ENCODE assay signal across 10 mouse cellular contexts in genomic region chr3:93547749-93548540, GRCm38 (mm10). TPM values are rescaled to one million over a fixed set of nuclear protein-coding genes. Genes with fewer than 3 reads are reported as not detected.
DNase-seq lines count a peak whose midpoint lies in the region; ATAC-seq and TF ChIP-seq lines count a peak whose summit lies in the region.
"Had no signal": no experiment of that assay in that cellular context is flagged by ENCODE, and none has a peak within 500 bp of the region (broad histone marks: within the 10 kb centered on the region; RNA-seq: fewer than 3 reads in every experiment).

No protein-coding gene starts in this region.

- no peak for TF ChIP-seq CTCF in testis, adult 2 months (IDR thresholded peaks at IDR 0.05; ENCODE audit: control insufficient read depth, insufficient read depth, insufficient replicate concordance, low read depth, low read length)

- no peak overlapping the region for H3K9ac ChIP-seq in kidney, embryonic 14.5 days (ENCODE audit: low read depth, low read length)
- H3K9ac ChIP-seq: heart, embryonic 15.5 days; midbrain, embryonic 12.5 days; neural tube, embryonic 15.5 days had no signal

- no peak for TF ChIP-seq POLR2A in testis, adult 2 months (IDR thresholded peaks at IDR 0.05; ENCODE audit: control insufficient read depth, low read depth, low read length)

- peak; percentile 47; the same call in 1 of the 2 replicates for ATAC-seq in kidney, embryonic 14.5 days (ENCODE audit: low FRiP score, low TSS enrichment)

- peak overlapping the region; percentile 10; the same call in 1 of the 2 replicates for H3K4me3 ChIP-seq in testis, adult 2 months (ENCODE audit: control insufficient read depth, low read depth, low read length)
- H3K4me3 ChIP-seq in kidney, embryonic 14.5 days (ENCODE audit: low read length) = no peak overlapping the region
- H3K4me3 ChIP-seq: heart, embryonic 15.5 days; midbrain, embryonic 12.5 days; neural tube, embryonic 15.5 days had no signal

- no peaks in the 10 kb centered on the region for H3K9me3 ChIP-seq in kidney, embryonic 14.5 days (ENCODE audit: control insufficient read depth, low read length)
- H3K9me3 ChIP-seq: heart, embryonic 15.5 days; midbrain, embryonic 12.5 days; neural tube, embryonic 15.5 days had no signal

- no peak overlapping the region for H3K27ac ChIP-seq in testis, adult 2 months (ENCODE audit: control insufficient read depth, insufficient read depth, low read depth, low read length)
- no peak overlapping the region for H3K27ac ChIP-seq in kidney, embryonic 14.5 days (ENCODE audit: low read depth, low read length)
- H3K27ac ChIP-seq: heart, embryonic 15.5 days; midbrain, embryonic 12.5 days; neural tube, embryonic 15.5 days had no signal

- H3K27me3 ChIP-seq in testis, adult 2 months (ENCODE audit: control insufficient read depth, insufficient read depth, low read length) = no peaks in the 10 kb centered on the region
- no peaks in the 10 kb centered on the region for H3K27me3 ChIP-seq in kidney, embryonic 14.5 days (ENCODE audit: control insufficient read depth, insufficient read depth, low read length)
- H3K27me3 ChIP-seq: heart, embryonic 15.5 days; midbrain, embryonic 12.5 days; neural tube, embryonic 15.5 days had no signal

- H3K4me1 ChIP-seq in testis, adult 2 months (ENCODE audit: control insufficient read depth, insufficient read depth, low read length) = peaks cover 6% of the 10 kb centered on the region
- H3K4me1 ChIP-seq in kidney, embryonic 14.5 days (ENCODE audit: control insufficient read depth, insufficient read depth, low read length) = no peaks in the 10 kb centered on the region
- H3K4me1 ChIP-seq: heart, embryonic 15.5 days; midbrain, embryonic 12.5 days; neural tube, embryonic 15.5 days had no signal

- 56% methylated on average over 20 of the region's 20 CpGs for WGBS in kidney, embryonic 14.5 days

- DNase-seq in testis, postnatal 14 days (ENCODE audit: low spot score) = no peak
- peak; percentile 58 for DNase-seq in MEL-GATA-1-ER (ENCODE audit: extremely low read depth, low read depth)
- peak; percentile 62 for DNase-seq in testis, postnatal 10 days (ENCODE audit: low spot score)
- no peak for DNase-seq in left cerebral cortex, adult 11 months (ENCODE audit: low spot score)
- no peak for DNase-seq in left cerebral cortex, adult 9 months (ENCODE audit: low spot score in 2 of 2)

- no peaks in the 10 kb centered on the region for H3K36me3 ChIP-seq in testis, adult 2 months (ENCODE audit: control insufficient read depth, insufficient read depth, low read length)
- no peaks in the 10 kb centered on the region for H3K36me3 ChIP-seq in kidney, embryonic 14.5 days (ENCODE audit: control insufficient read depth, insufficient read depth, low read length)
- H3K36me3 ChIP-seq: heart, embryonic 15.5 days; midbrain, embryonic 12.5 days; neural tube, embryonic 15.5 days had no signal

- no peak overlapping the region for H3K4me2 ChIP-seq in kidney, embryonic 14.5 days (replicated peaks; ENCODE audit: low read depth, low read length)
- H3K4me2 ChIP-seq: heart, embryonic 15.5 days; midbrain, embryonic 12.5 days; neural tube, embryonic 15.5 days had no signal

RNA-seq across cellular contexts. Expression of gene S100a10, which starts 6.9 kb away (rescaled TPM):
- polyA plus RNA-seq in testis, adult 2 months (2012; rRNA removed) = 6.5 and 8.5 TPM in 2 replicates
- 407 and 546 TPM in 2 replicates for polyA plus RNA-seq in kidney, embryonic 14.5 days (2014; fragmentation: Nextera tagmentation; extraction: Ambion mirVana)

RNA-seq across cellular contexts. Expression of gene S100a11, which starts 27.7 kb away (rescaled TPM):
- 22.1 and 26.0 TPM in 2 replicates for polyA plus RNA-seq in testis, adult 2 months (2012; rRNA removed)
- polyA plus RNA-seq in kidney, embryonic 14.5 days (2014; fragmentation: Nextera tagmentation; extraction: Ambion mirVana) = 1,151 and 1,469 TPM in 2 replicates

Comparison
In these comparisons a context has a peak if more than half of its experiments do, and no peak if none do; other contexts are left out.
1. DNase-seq: peak in MEL-GATA-1-ER (single experiment) and testis, postnatal 10 days (single experiment); none in testis, postnatal 14 days (single experiment), left cerebral cortex, adult 11 months (single experiment) and left cerebral cortex, adult 9 months (0 of 2).
2. RNA of gene S100a10, which starts 6.9 kb away (polyA plus RNA-seq): 407 to 546 TPM in kidney, embryonic 14.5 days; 6.5 to 8.5 TPM in testis, adult 2 months; every median in the first group is over 10 times any median in the second.
3. RNA of gene S100a11, which starts 27.7 kb away (polyA plus RNA-seq): 1,151 to 1,469 TPM in kidney, embryonic 14.5 days; 22.1 to 26.0 TPM in testis, adult 2 months; every median in the first group is over 10 times any median in the second.